Mouse (Mus musculus): ENCODE measurements around the gene Rbl1. TPM values are rescaled to one million over a fixed set of nuclear protein-coding genes. Genes with fewer than 3 reads are reported as not detected.

Gene Rbl1
- total RNA-seq, 2 experiments from 2014 or later = 2.5 to 3.4 TPM

GRCm38 (mm10) chr2:157133769-157134478 lies 70.4 kb downstream of the Rbl1 start:
- no peak for DNase-seq (ENCODE audit: low spot score in 2 of 2)

- DNase-seq (ENCODE audit: low spot score in 2 of 2) = no peak
Observed at GRCm38 (mm10) chr2:157132686-157133540, 71.4 kb downstream of the Rbl1 start.

- no peak for DNase-seq (ENCODE audit: low spot score in 2 of 2)
Observed at GRCm38 (mm10) chr2:157132086-157132485, 72.2 kb downstream of the Rbl1 start.

GRCm38 (mm10) chr2:157130813-157131514 lies 73.4 kb downstream of the Rbl1 start:
- no peak for DNase-seq (ENCODE audit: low spot score in 2 of 2)

GRCm38 (mm10) chr2:157129601-157130164 lies 74.7 kb downstream of the Rbl1 start:
- no peak for DNase-seq (ENCODE audit: low spot score in 2 of 2)

- no peak for DNase-seq (ENCODE audit: low spot score in 2 of 2)
Observed at GRCm38 (mm10) chr2:157129096-157129495, 75.2 kb downstream of the Rbl1 start.

GRCm38 (mm10) chr2:157128072-157128471 lies 76.3 kb downstream of the Rbl1 start:
- peak; percentile 16 to 28 for DNase-seq (ENCODE audit: low spot score in 2 of 2)

- DNase-seq (ENCODE audit: low spot score in 2 of 2) = no peak
Observed at GRCm38 (mm10) chr2:157127370-157127769, 77.0 kb downstream of the Rbl1 start.

- no peak for DNase-seq (ENCODE audit: low spot score in 2 of 2)
Observed at GRCm38 (mm10) chr2:157125246-157125645, 79.1 kb downstream of the Rbl1 start.

GRCm38 (mm10) chr2:157121766-157122165 lies 82.6 kb downstream of the Rbl1 start:
- DNase-seq (ENCODE audit: low spot score in 2 of 2) = no peak

- no peak for DNase-seq (ENCODE audit: low spot score in 2 of 2)
Observed at GRCm38 (mm10) chr2:157119075-157119474, 85.3 kb downstream of the Rbl1 start.

- DNase-seq (ENCODE audit: low spot score in 2 of 2) = no peak
Observed at GRCm38 (mm10) chr2:157118556-157118955, 85.8 kb downstream of the Rbl1 start.

- DNase-seq (ENCODE audit: low spot score in 2 of 2) = no peak
Observed at GRCm38 (mm10) chr2:157116964-157117363, 87.4 kb downstream of the Rbl1 start.

- DNase-seq (ENCODE audit: low spot score in 2 of 2) = no peak
Observed at GRCm38 (mm10) chr2:157108236-157108635, 96.1 kb downstream of the Rbl1 start.

- DNase-seq (ENCODE audit: low spot score in 2 of 2) = no peak
Observed at GRCm38 (mm10) chr2:157104454-157104853, 99.9 kb downstream of the Rbl1 start.

GRCm38 (mm10) chr2:157102256-157102655 lies 102.1 kb downstream of the Rbl1 start:
- DNase-seq (ENCODE audit: low spot score in 2 of 2) = no peak

GRCm38 (mm10) chr2:157101650-157102049 lies 102.7 kb downstream of the Rbl1 start:
- DNase-seq (ENCODE audit: low spot score in 2 of 2) = no peak

- no peak for DNase-seq (ENCODE audit: low spot score in 2 of 2)
Observed at GRCm38 (mm10) chr2:157100319-157100605, 104.1 kb downstream of the Rbl1 start.

- DNase-seq (ENCODE audit: low spot score in 2 of 2) = no peak
Observed at GRCm38 (mm10) chr2:157099532-157100318, 104.6 kb downstream of the Rbl1 start.
